Comparison of ENCODE assay signal across 8 mouse cellular contexts in genomic region chr3:53863383-53864220, GRCm38 (mm10). TPM values are rescaled to one million over a fixed set of nuclear protein-coding genes. Genes with fewer than 3 reads are reported as not detected.
DNase-seq lines count a peak whose midpoint lies in the region; ATAC-seq lines count a peak whose summit lies in the region.

Gene Ufm1, minus strand, starts transcription at chr3:53863830.

- ATAC-seq in inflammation-experienced regulatory T-cells, adult 6 months = peak; percentile 94
- ATAC-seq in megakaryocyte-erythroid progenitor cell, adult 5-6 weeks (replicated peaks; ENCODE audit: low FRiP score, low TSS enrichment, poor library complexity, severe bottlenecking) = peak; percentile 99

- intact Hi-C loops in gastrocnemius, postnatal 14 days (cut with DNase I; ENCODE audit: low total_unique reads) = no loop called here
- intact Hi-C loops in left cerebral cortex, postnatal 10 days (cut with DNase I) = loop anchor here (10.0 kb wide), 1 partner anchor 291 kb away; the partner anchor contains the start of gene Trpc4

- DNase-seq in adrenal gland, adult (ENCODE audit: inconsistent age in 2 of 2, low spot score in 1 of 2) = peak; percentile 96 to 97
- peak; percentile 98 for DNase-seq in embryo, embryonic 10.5 days (ENCODE audit: low spot score)
- peak; percentile 95 for DNase-seq in gastrocnemius, postnatal 14 days
- peak; percentile 91 to 96 for DNase-seq in left cerebral cortex, postnatal 10 days (ENCODE audit: extremely low spot score in 1 of 2, low spot score in 2 of 2)
- DNase-seq in right cerebral cortex, postnatal 25 days = peak; percentile 91
- peak; percentile 88 to 92 for DNase-seq in urinary bladder, postnatal 4 days (ENCODE audit: low spot score in 2 of 2)

RNA-seq across cellular contexts. Expression of gene Ufm1, which starts in this region (rescaled TPM):
- 10 to 100 TPM; 34.2 to 37.9 TPM for total RNA-seq in gastrocnemius, postnatal 14 days (2021)
- polyA plus RNA-seq in inflammation-experienced regulatory T-cells, adult 6 months (2017; shearing (Covaris generic)) = 10 to 100 TPM; 46.5 to 85.7 (median 49.4) TPM
- 10 to 100 TPM; 92.1 to 95.1 TPM for total RNA-seq in left cerebral cortex, postnatal 10 days (2021)
- 53.1 and 59.5 TPM in 2 replicates for total RNA-seq in megakaryocyte-erythroid progenitor cell, adult 5-6 weeks (2014; fragmentation: Nextera tagmentation)
- 48.9 and 144 TPM in 2 replicates for total RNA-seq in megakaryocyte-erythroid progenitor cell, adult 5-6 weeks (2017)

Comparison
In these comparisons a context has a peak if more than half of its experiments do, and no peak if none do; other contexts are left out.
1. Peak in every context shown above with its lines: DNase-seq and ATAC-seq.